Mouse (Mus musculus): Measurements from ENCODE around the gene Rps6ka5. TPM values are rescaled to one million over a fixed set of nuclear protein-coding genes. Genes with fewer than 3 reads are reported as not detected.

Gene Rps6ka5
- polyA plus RNA-seq, 1 experiment from 2014 or later, result 3.6 TPM

DNA sequence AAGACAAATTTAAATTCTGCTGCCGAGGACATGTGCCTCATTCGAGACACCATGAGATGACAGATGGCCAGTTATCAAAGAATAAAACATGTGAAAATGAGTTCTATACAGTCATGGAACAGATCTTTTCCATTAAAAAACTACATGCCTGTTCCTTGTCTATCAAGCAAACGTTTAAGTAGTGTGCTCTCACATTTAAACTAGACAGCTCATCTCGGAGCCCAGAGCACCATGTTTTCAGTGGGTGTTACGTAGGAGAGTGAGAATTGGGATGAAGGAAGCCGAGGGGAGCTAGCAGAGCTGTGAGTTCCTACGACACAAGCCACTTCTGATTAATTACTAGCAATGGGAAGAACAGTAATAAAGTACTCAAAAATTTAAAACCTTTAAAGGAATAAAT lies 158.0 kb downstream of the Rps6ka5 start:
- H3K9me3 ChIP-seq (replicated peaks; ENCODE audit: control insufficient read depth, low read length), result no peaks in the 10 kb centered on the region
- 0 out of 2 replicates have a peak, but pooled peaks cover 2% of the 10 kb centered on the region for H3K36me3 ChIP-seq (ENCODE audit: control insufficient read depth, insufficient read depth, low read length)
- ATAC-seq (ENCODE audit: insufficient read depth, low FRiP score), result no peak
- no peak overlapping the region for H3K9ac ChIP-seq (ENCODE audit: low read length)
- WGBS, result 79% methylated on average over 7 of the region's 7 CpGs
- H3K4me2 ChIP-seq (ENCODE audit: low read depth, low read length), result no peak overlapping the region
- H3K4me3 ChIP-seq (replicated peaks; ENCODE audit: low read length), result no peak overlapping the region
- no peaks in the 10 kb centered on the region for H3K4me1 ChIP-seq (ENCODE audit: control insufficient read depth, insufficient read depth, low read length)
- no peak overlapping the region for H3K27ac ChIP-seq (ENCODE audit: low read length)
- no peaks in the 10 kb centered on the region for H3K27me3 ChIP-seq (ENCODE audit: control insufficient read depth, insufficient read depth, low read length)

DNA sequence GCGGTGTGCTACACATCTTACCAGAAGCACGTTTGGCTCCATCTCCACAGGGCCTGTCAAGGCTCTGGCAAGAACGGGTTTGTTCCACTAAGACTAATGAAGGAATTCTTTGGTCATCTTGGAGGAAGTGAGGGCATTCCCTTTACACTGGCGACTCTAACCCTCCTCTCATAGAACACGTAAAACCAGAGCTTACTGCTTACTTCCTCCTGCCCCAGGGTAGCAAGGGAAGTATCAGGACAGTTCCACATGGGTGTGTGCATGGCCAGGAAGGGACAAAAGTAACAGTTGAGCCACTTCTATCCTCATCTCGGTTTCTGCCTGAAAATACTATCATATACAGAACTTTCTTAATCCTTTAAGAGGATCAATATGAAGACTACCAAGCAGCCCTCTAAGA lies 158.7 kb downstream of the Rps6ka5 start:
- H3K4me2 ChIP-seq (ENCODE audit: low read depth, low read length), result no peak overlapping the region
- no peaks in the 10 kb centered on the region for H3K9me3 ChIP-seq (replicated peaks; ENCODE audit: control insufficient read depth, low read length)
- no peak overlapping the region for H3K4me3 ChIP-seq (replicated peaks; ENCODE audit: low read length)
- 82% methylated on average over 6 of the region's 6 CpGs for WGBS
- no peak for ATAC-seq (ENCODE audit: insufficient read depth, low FRiP score)
- H3K4me1 ChIP-seq (ENCODE audit: control insufficient read depth, insufficient read depth, low read length), result no peaks in the 10 kb centered on the region
- no peak overlapping the region for H3K27ac ChIP-seq (ENCODE audit: low read length)
- H3K27me3 ChIP-seq (ENCODE audit: control insufficient read depth, insufficient read depth, low read length), result no peaks in the 10 kb centered on the region
- no peak overlapping the region for H3K9ac ChIP-seq (ENCODE audit: low read length)
- no peaks in the 10 kb centered on the region for H3K36me3 ChIP-seq (ENCODE audit: control insufficient read depth, insufficient read depth, low read length)

DNA sequence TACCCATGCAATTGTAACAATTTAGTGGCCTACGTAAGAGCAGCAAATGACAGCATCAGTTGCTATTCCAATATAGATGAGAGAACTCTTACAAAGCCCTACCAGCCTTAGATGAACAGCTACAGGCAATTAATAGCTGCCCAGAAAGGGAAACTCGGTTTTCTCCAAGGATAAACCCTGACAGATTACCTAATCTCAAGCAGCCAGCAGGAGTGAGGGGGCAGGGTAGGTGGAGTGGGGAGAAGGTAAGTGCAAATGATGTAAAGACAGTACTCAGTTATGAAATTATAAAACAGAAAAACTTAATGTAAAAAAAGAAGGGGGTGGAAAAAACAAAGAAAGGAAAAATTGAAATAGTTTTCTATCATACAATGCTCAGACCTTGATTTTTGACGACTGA lies 159.2 kb downstream of the Rps6ka5 start:
- H3K36me3 ChIP-seq (ENCODE audit: control insufficient read depth, insufficient read depth, low read length), result no peaks in the 10 kb centered on the region
- 75% methylated on average over 3 of the region's 3 CpGs for WGBS
- no peak for ATAC-seq (ENCODE audit: insufficient read depth, low FRiP score)
- no peak overlapping the region for H3K4me2 ChIP-seq (ENCODE audit: low read depth, low read length)
- no peak overlapping the region for H3K9ac ChIP-seq (ENCODE audit: low read length)
- no peak overlapping the region for H3K4me3 ChIP-seq (replicated peaks; ENCODE audit: low read length)
- no peaks in the 10 kb centered on the region for H3K9me3 ChIP-seq (replicated peaks; ENCODE audit: control insufficient read depth, low read length)
- H3K4me1 ChIP-seq (ENCODE audit: control insufficient read depth, insufficient read depth, low read length), result no peaks in the 10 kb centered on the region
- no peaks in the 10 kb centered on the region for H3K27me3 ChIP-seq (ENCODE audit: control insufficient read depth, insufficient read depth, low read length)
- no peak overlapping the region for H3K27ac ChIP-seq (ENCODE audit: low read length)

DNA sequence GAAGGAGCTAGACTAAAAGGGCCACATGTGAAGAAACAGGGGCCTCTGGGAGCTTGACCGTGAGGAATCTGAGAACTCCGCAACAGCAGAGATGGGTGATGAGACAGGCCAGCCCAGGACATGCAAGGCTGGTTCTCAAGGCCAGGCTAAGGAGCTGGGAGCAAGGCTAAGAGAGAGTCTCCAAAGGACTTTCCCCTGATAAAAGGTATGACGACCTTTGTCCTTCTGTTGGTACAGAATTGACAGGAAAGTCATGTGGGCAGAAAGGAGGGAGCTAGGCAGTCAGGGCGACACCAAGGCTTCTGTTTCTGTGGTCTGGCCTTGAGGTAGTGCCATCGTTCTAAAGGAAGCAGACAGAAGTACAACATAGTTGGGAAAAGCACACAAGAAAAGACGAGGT lies 173.1 kb downstream of the Rps6ka5 start:
- Histone ChIP-seq H3K4me1 (ENCODE audit: control insufficient read depth, insufficient read depth, low read length) (no peaks in the 10 kb centered on the region), H3K9me3 (replicated peaks; ENCODE audit: control insufficient read depth, low read length) (no peaks in the 10 kb centered on the region), H3K27me3 (ENCODE audit: control insufficient read depth, insufficient read depth, low read length) (no peaks in the 10 kb centered on the region), H3K27ac (ENCODE audit: low read length) (no peak overlapping the region), H3K4me3 (replicated peaks; ENCODE audit: low read length) (no peak overlapping the region), H3K4me2 (ENCODE audit: low read depth, low read length) (no peak overlapping the region), H3K36me3 (ENCODE audit: control insufficient read depth, insufficient read depth, low read length) (no peaks in the 10 kb centered on the region), H3K9ac (ENCODE audit: low read length) (no peak overlapping the region)
- no peak for ATAC-seq (ENCODE audit: insufficient read depth, low FRiP score)
- WGBS, result 85% methylated on average over 6 of the region's 6 CpGs

DNA sequence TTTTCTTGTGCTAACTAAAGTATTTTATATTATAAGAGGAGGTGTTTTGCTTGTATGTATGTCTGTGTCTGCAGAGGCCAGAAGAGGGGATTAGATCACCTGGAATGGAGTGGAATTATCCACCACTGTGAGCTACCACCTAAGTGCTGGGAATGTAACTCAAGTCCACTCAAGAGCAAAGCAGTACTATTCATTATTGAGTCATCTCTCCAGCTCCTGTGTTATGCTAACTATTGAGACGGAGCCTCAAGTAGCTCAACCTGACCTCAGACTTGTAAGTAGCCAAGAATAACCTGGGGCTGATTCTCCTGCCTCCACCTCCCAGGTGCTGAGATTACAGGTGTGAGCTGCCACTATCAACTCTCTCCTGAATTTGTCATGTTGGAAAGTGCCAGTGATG lies 174.8 kb downstream of the Rps6ka5 start:
- ATAC-seq (ENCODE audit: insufficient read depth, low FRiP score), result no peak
- no peaks in the 10 kb centered on the region for H3K36me3 ChIP-seq (ENCODE audit: control insufficient read depth, insufficient read depth, low read length)
- no peaks in the 10 kb centered on the region for H3K4me1 ChIP-seq (ENCODE audit: control insufficient read depth, insufficient read depth, low read length)
- H3K4me2 ChIP-seq (ENCODE audit: low read depth, low read length), result no peak overlapping the region
- H3K4me3 ChIP-seq (replicated peaks; ENCODE audit: low read length), result no peak overlapping the region
- H3K27me3 ChIP-seq (ENCODE audit: control insufficient read depth, insufficient read depth, low read length), result no peaks in the 10 kb centered on the region
- no peak overlapping the region for H3K27ac ChIP-seq (ENCODE audit: low read length)
- WGBS, result 90% methylated on average over 1 of the region's 1 CpGs
- no peak overlapping the region for H3K9ac ChIP-seq (ENCODE audit: low read length)
- H3K9me3 ChIP-seq (replicated peaks; ENCODE audit: control insufficient read depth, low read length), result no peaks in the 10 kb centered on the region

DNA sequence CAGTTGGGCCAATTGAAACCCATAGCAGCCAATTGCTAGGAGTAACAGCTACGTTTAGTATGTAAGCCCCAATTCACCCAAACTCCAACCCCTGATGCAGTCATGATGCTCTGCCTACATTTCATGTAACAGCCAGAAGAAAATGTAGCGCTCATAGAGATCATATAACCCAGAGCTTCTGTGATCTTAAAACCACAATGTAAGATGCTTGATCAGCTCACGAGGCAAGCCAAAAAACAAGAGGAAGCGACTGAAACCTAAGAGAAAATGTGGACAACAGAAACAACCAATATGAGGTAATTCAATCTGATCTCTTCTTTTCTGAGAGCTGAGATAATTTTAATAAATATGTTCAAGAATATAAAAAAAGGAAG lies 182.6 kb downstream of the Rps6ka5 start:
- no peak for ATAC-seq (ENCODE audit: insufficient read depth, low FRiP score)
- H3K27me3 ChIP-seq (ENCODE audit: control insufficient read depth, insufficient read depth, low read length), result no peaks in the 10 kb centered on the region
- H3K4me3 ChIP-seq (replicated peaks; ENCODE audit: low read length), result no peak overlapping the region
- no peak overlapping the region for H3K4me2 ChIP-seq (ENCODE audit: low read depth, low read length)
- no peak overlapping the region for H3K27ac ChIP-seq (ENCODE audit: low read length)
- H3K36me3 ChIP-seq (ENCODE audit: control insufficient read depth, insufficient read depth, low read length), result no peaks in the 10 kb centered on the region
- no peaks in the 10 kb centered on the region for H3K9me3 ChIP-seq (replicated peaks; ENCODE audit: control insufficient read depth, low read length)
- H3K9ac ChIP-seq (ENCODE audit: low read length), result no peak overlapping the region
- WGBS, result 94% methylated on average over 4 of the region's 4 CpGs
- no peaks in the 10 kb centered on the region for H3K4me1 ChIP-seq (ENCODE audit: control insufficient read depth, insufficient read depth, low read length)

DNA sequence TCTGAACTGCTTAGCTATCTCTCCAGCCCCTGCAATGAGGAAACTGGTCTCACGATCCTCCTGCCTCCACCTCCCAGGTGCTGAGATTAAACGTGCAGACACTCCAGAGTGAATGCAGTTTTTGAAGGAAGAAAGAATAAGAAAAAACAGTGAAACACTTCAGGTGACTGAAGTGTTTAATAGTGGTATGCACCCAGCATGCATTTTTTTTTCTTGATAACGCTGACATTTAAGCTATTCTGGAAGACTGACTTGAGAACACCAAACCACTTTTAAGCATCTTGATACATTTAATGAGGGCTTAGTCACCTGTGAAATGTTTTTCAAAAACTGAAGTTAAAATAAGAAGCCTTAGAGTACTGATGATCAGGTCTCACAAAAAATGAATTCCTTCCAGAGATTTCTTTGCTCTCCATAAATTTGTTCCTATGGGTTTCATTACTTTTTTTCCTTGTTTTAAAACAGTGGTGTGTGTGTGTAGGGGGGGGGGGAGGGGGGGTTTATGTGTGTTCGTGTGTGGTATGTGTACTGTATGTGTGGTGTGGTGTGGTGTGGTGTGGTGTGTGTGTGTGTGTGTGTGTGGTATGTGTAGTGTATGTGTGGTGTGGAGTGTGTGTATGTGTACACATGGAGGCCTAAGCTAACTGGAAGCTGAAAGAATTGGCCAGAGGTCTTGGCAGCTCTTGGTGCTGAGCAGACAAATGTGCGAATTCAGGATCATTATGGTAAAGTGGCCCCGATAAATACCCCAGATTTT lies 183.2 kb downstream of the Rps6ka5 start:
- Histone ChIP-seq H3K4me3 (replicated peaks; ENCODE audit: low read length) (no peak overlapping the region), H3K9ac (ENCODE audit: low read length) (no peak overlapping the region), H3K36me3 (ENCODE audit: control insufficient read depth, insufficient read depth, low read length) (no peaks in the 10 kb centered on the region), H3K27me3 (ENCODE audit: control insufficient read depth, insufficient read depth, low read length) (no peaks in the 10 kb centered on the region), H3K4me2 (ENCODE audit: low read depth, low read length) (no peak overlapping the region), H3K4me1 (ENCODE audit: control insufficient read depth, insufficient read depth, low read length) (no peaks in the 10 kb centered on the region), H3K27ac (ENCODE audit: low read length) (no peak overlapping the region), H3K9me3 (replicated peaks; ENCODE audit: control insufficient read depth, low read length) (no peaks in the 10 kb centered on the region)
- no peak for ATAC-seq (ENCODE audit: insufficient read depth, low FRiP score)
- 77% methylated on average over 6 of the region's 6 CpGs for WGBS

DNA sequence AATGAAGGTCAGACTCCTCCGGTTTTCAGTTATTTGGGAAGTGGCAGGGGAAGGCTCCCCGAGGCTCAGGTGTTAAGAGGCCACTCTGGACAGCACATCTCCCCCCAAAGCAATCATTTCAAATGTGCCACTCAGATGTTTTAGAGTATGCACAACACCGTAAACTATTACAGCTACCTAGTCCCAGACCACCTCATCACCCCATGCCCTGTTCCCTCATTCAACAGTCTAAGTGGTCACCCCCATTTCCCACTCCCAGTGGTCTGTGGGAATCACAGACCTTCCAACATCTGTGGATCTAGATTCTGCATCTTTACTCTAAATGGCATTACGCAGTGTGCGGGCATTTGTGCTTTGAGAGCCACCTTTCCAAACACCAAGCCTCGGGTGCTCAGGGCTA lies 184.3 kb downstream of the Rps6ka5 start:
- WGBS, result 90% methylated on average over 6 of the region's 6 CpGs
- Histone ChIP-seq H3K4me3 (replicated peaks; ENCODE audit: low read length) (no peak overlapping the region), H3K36me3 (ENCODE audit: control insufficient read depth, insufficient read depth, low read length) (no peaks in the 10 kb centered on the region), H3K4me2 (ENCODE audit: low read depth, low read length) (no peak overlapping the region), H3K9ac (ENCODE audit: low read length) (no peak overlapping the region), H3K9me3 (replicated peaks; ENCODE audit: control insufficient read depth, low read length) (no peaks in the 10 kb centered on the region), H3K27me3 (ENCODE audit: control insufficient read depth, insufficient read depth, low read length) (no peaks in the 10 kb centered on the region), H3K27ac (ENCODE audit: low read length) (no peak overlapping the region), H3K4me1 (ENCODE audit: control insufficient read depth, insufficient read depth, low read length) (no peaks in the 10 kb centered on the region)
- no peak for ATAC-seq (ENCODE audit: insufficient read depth, low FRiP score)

DNA sequence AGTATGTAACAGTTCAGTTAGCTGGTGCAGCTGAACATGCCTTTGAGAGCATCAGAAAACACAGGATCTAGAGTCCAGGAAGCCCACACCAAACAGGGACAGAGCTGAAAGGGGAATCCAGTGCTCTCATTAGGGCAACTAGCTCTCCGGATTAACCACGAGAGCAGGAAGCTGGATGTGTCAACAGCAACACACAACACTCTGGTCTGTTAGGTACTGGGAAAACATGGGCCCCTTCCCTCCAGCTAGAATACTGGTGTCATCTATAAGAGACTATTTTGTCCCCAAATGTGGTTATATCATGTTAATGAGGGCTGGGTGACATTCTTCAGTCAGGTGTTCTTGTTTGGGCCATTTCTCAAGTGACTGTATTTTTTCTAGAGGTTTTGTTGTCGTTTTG lies 184.7 kb downstream of the Rps6ka5 start:
- Histone ChIP-seq H3K9me3 (replicated peaks; ENCODE audit: control insufficient read depth, low read length) (no peaks in the 10 kb centered on the region), H3K4me2 (ENCODE audit: low read depth, low read length) (no peak overlapping the region), H3K9ac (ENCODE audit: low read length) (no peak overlapping the region), H3K27me3 (ENCODE audit: control insufficient read depth, insufficient read depth, low read length) (no peaks in the 10 kb centered on the region), H3K4me1 (ENCODE audit: control insufficient read depth, insufficient read depth, low read length) (no peaks in the 10 kb centered on the region), H3K36me3 (ENCODE audit: control insufficient read depth, insufficient read depth, low read length) (no peaks in the 10 kb centered on the region), H3K4me3 (replicated peaks; ENCODE audit: low read length) (no peak overlapping the region), H3K27ac (ENCODE audit: low read length) (no peak overlapping the region)
- no peak for ATAC-seq (ENCODE audit: insufficient read depth, low FRiP score)
- WGBS, result 40% methylated on average over 3 of the region's 3 CpGs
